Mouse (Mus musculus): ENCODE measurements at regions not wholly inside any gene's neighbourhood (a gene's known extent, or its start where the extent isn't known, plus 50 kb on each side); places are given as distances from the start of the nearest gene placed in this dataset.

DNA sequence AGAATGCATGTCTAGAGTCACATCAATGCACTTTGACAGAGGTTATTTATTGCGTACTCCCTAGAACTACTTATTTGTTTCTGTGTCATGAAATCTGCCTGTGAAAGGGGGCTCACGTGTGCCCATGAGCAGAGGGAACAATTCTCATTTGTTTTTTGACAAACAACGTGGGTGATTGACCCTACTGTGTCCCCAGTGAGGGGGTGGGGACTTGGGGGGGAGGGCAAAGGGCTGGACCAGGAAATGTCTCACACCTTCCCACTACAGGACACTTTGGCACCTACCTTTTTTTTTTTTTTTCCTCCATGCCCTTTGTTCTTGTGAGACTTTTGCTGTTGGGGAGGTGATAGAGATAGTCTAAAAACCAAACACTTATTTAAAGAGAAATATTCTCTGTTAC lies 400.3 kb downstream of the Fgf9 start:
- no peak for TF ChIP-seq EP300 (IDR thresholded peaks at IDR 0.05; ENCODE audit: low read depth)
- TF ChIP-seq CTCF (IDR thresholded peaks at IDR 0.05; ENCODE audit: low read depth) = no peak

Data from heart, postnatal 0 days (tissue).